Comparison of ENCODE assay signal across 33 mouse cellular contexts in genomic region chr5:19395876-19396275, GRCm38 (mm10).
DNase-seq lines count a peak whose midpoint lies in the region; ATAC-seq and TF ChIP-seq lines count a peak whose summit lies in the region.
"Had no signal": no experiment of that assay in that cellular context is flagged by ENCODE, and none has a peak within 500 bp of the region (broad histone marks: within the 10 kb centered on the region; RNA-seq: fewer than 3 reads in every experiment).

No protein-coding gene starts in this region.

- H3K27ac ChIP-seq in hindbrain, postnatal 0 days: no peak overlapping the region
- H3K27ac ChIP-seq in hindbrain, embryonic 10.5 days: no peak overlapping the region
- H3K27ac ChIP-seq: embryonic facial prominence, embryonic 15.5 days; heart, adult 2 months; heart, embryonic 13.5 days; hindbrain, embryonic 14.5 days; intestine, embryonic 15.5 days; layer of hippocampus, adult 2 months; limb, embryonic 12.5 days; midbrain, embryonic 12.5 days; neural tube, embryonic 13.5 days; stomach, embryonic 15.5 days had no signal

- TF ChIP-seq CTCF in hindbrain, postnatal 0 days (IDR thresholded peaks at IDR 0.05; ENCODE audit: low read depth): no peak

- H3K9me3 ChIP-seq in hindbrain, postnatal 0 days (ENCODE audit: low read length): no peaks in the 10 kb centered on the region
- H3K9me3 ChIP-seq in hindbrain, embryonic 10.5 days: no peaks in the 10 kb centered on the region
- H3K9me3 ChIP-seq: embryonic facial prominence, embryonic 15.5 days; G1E; heart, embryonic 13.5 days; intestine, embryonic 15.5 days; limb, embryonic 12.5 days; midbrain, embryonic 12.5 days; neural tube, embryonic 13.5 days; stomach, embryonic 15.5 days had no signal

- H3K4me3 ChIP-seq in hindbrain, postnatal 0 days (ENCODE audit: low read length): no peak overlapping the region
- H3K4me3 ChIP-seq in hindbrain, embryonic 10.5 days: no peak overlapping the region
- H3K4me3 ChIP-seq: embryonic facial prominence, embryonic 15.5 days; heart, adult 2 months; heart, embryonic 13.5 days; intestine, embryonic 15.5 days; layer of hippocampus, adult 2 months; limb, embryonic 12.5 days; midbrain, embryonic 12.5 days; myocyte; neural tube, embryonic 13.5 days; stomach, embryonic 15.5 days had no signal

- no peak overlapping the region for H3K9ac ChIP-seq in hindbrain, postnatal 0 days (replicated peaks; ENCODE audit: low read length)
- H3K9ac ChIP-seq: embryonic facial prominence, embryonic 15.5 days; forebrain, postnatal 0 days; heart, embryonic 13.5 days; hindbrain, embryonic 14.5 days; intestine, embryonic 15.5 days; limb, embryonic 12.5 days; liver, postnatal 0 days; midbrain, embryonic 12.5 days; neural tube, embryonic 13.5 days; stomach, embryonic 15.5 days had no signal

- H3K4me1 ChIP-seq in hindbrain, postnatal 0 days (ENCODE audit: insufficient read depth, low read length): no peaks in the 10 kb centered on the region
- no peaks in the 10 kb centered on the region for H3K4me1 ChIP-seq in hindbrain, embryonic 10.5 days (replicated peaks)
- H3K4me1 ChIP-seq: embryonic facial prominence, embryonic 15.5 days; heart, embryonic 13.5 days; intestine, embryonic 15.5 days; limb, embryonic 12.5 days; midbrain, embryonic 12.5 days; neural tube, embryonic 13.5 days; stomach, embryonic 15.5 days had no signal

- no peak for ATAC-seq in hindbrain, postnatal 0 days
- ATAC-seq: forebrain, postnatal 0 days; intestine, embryonic 15.5 days; liver, postnatal 0 days had no signal

- WGBS in hindbrain, postnatal 0 days: 39% methylated on average over 3 of the region's 3 CpGs
- WGBS in hindbrain, embryonic 10.5 days: 79% methylated on average over 3 of the region's 3 CpGs

- no peaks in the 10 kb centered on the region for H3K27me3 ChIP-seq in hindbrain, postnatal 0 days (ENCODE audit: insufficient read depth, low read length)
- no peaks in the 10 kb centered on the region for H3K27me3 ChIP-seq in hindbrain, embryonic 10.5 days (ENCODE audit: insufficient read depth, poor library complexity, severe bottlenecking)
- H3K27me3 ChIP-seq: CH12.LX; embryonic facial prominence, embryonic 15.5 days; heart, embryonic 13.5 days; intestine, embryonic 15.5 days; limb, embryonic 12.5 days; midbrain, embryonic 12.5 days; neural tube, embryonic 13.5 days; stomach, embryonic 15.5 days had no signal

- no peak overlapping the region for H3K4me2 ChIP-seq in hindbrain, postnatal 0 days (ENCODE audit: low read depth, low read length)
- H3K4me2 ChIP-seq: embryonic facial prominence, embryonic 15.5 days; heart, embryonic 13.5 days; hindbrain, embryonic 14.5 days; intestine, embryonic 15.5 days; limb, embryonic 12.5 days; liver, embryonic 11.5 days; midbrain, embryonic 12.5 days; neural tube, embryonic 13.5 days; stomach, embryonic 15.5 days had no signal

- DNase-seq in hindbrain, postnatal 0 days (ENCODE audit: low spot score): peak; percentile 70
- no peak for DNase-seq in hindbrain, embryonic 10.5 days (ENCODE audit: low spot score)
- DNase-seq in brain, adult 2 months (ENCODE audit: low read depth, low spot score): peak; percentile 95
- DNase-seq in cerebellum, adult 11-12 months: peak; percentile 77
- DNase-seq in cerebellum, postnatal 10 days: peak; percentile 81 to 87
- no peak for DNase-seq in thymus, adult 18-20 months
- DNase-seq in testis, postnatal 14 days (ENCODE audit: low spot score): no peak
- DNase-seq in adipocyte (ENCODE audit: low spot score): no peak
- DNase-seq: adrenal gland, postnatal 10 days; forebrain, postnatal 0 days; gastrocnemius, postnatal 36 days; heart, adult 2 months; heart, postnatal 14 days; kidney, adult 8-10 months; kidney, postnatal 14 days; liver, postnatal 0 days; lung, postnatal 14 days; right cerebral cortex, postnatal 4 days; thymus, adult 2 months; thymus, postnatal 4 days had no signal

- H3K36me3 ChIP-seq in hindbrain, postnatal 0 days (ENCODE audit: insufficient read depth, low read length): no peaks in the 10 kb centered on the region
- H3K36me3 ChIP-seq in hindbrain, embryonic 10.5 days: no peaks in the 10 kb centered on the region
- H3K36me3 ChIP-seq: embryonic facial prominence, embryonic 15.5 days; G1E; heart, embryonic 13.5 days; intestine, embryonic 15.5 days; limb, embryonic 12.5 days; midbrain, embryonic 12.5 days; neural tube, embryonic 13.5 days; stomach, embryonic 15.5 days had no signal

Comparison
In these comparisons a context has a peak if more than half of its experiments do, and no peak if none do; other contexts are left out.
1. DNase-seq: peak in hindbrain, postnatal 0 days (single experiment), brain, adult 2 months (single experiment), cerebellum, adult 11-12 months (single experiment) and cerebellum, postnatal 10 days (2 of 2); none in hindbrain, embryonic 10.5 days (single experiment), thymus, adult 18-20 months (0 of 2), testis, postnatal 14 days (single experiment) and adipocyte (single experiment).